Mouse (Mus musculus) cerebral cortex, adult 2 months (tissue): Measurements from ENCODE around the gene Ccdc6.

Experiments used
- WGBS: fragments of 180-500 bp; shearing (Covaris S2); methylation state at CpG from one replicate; pipeline ENCODE4 v1.1.7; 2018; 5-methylcytosine and 5-hydroxymethylcytosine counted together

The Ccdc6 gene

DNA sequence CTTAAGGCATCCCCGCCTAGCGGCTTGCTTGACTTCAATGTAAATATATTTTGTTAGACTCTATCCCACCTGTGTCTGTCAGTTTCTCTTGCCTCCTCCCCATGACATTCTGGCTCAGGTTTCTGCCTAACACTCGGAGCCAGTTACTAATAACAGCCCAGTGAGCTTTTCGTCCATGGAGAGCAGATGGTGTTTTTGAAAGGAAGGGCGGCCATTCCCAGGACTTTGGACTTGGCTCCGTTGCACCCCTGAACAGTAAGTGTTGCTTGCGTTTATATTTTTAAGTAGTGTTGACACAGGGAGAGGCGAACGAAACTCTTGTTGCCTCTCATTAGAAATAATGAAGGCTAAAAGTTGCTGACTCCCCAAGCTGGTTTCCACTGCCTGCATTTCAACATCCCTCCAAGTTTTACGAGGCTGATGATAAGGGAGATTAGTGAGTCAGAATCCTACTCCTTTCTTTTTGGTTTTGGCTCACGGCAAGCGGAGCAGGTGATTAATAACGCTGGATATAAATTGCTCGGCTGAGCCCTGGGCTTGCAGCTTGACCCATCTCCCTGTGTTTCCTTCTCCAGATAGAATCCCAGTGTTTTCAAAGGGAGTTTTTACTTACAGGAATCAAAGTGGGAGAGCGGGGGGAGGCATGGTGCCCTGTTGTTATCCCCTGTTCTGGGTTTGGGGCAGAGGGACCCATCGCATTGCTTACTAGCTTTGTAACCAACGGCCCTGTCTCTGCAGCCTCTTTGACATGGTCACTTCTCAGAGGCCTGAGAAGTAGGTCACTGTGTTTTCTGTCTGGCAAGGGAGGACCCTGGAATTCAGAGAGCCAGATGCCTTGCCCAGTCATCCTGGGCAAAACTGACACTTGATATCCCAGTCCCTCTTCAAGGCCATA is 107.8 kb downstream of the Ccdc6 start, which contains the start of gene Mrln:
Gene Mrln, plus strand, starts transcription at position 160 of the 895 bp plus-strand sequence.
- WGBS = 48% methylated on average over 17 of the region's 17 CpGs

- 86% methylated on average over 9 of the region's 9 CpGs for whole genome bisulfite sequencing
Measured at GRCm38 (mm10) chr10:70211281-70211680, 114.4 kb downstream of the Ccdc6 start.

- WGBS = 82% methylated on average over 5 of the region's 5 CpGs
Measured at GRCm38 (mm10) chr10:70220971-70221370, 124.0 kb downstream of the Ccdc6 start.

- WGBS = 97% methylated on average over 8 of the region's 8 CpGs
Measured at GRCm38 (mm10) chr10:70222231-70222630, 125.3 kb downstream of the Ccdc6 start.

- 90% methylated on average over 6 of the region's 6 CpGs for WGBS
Measured at GRCm38 (mm10) chr10:70224571-70224970, 127.7 kb downstream of the Ccdc6 start.

DNA sequence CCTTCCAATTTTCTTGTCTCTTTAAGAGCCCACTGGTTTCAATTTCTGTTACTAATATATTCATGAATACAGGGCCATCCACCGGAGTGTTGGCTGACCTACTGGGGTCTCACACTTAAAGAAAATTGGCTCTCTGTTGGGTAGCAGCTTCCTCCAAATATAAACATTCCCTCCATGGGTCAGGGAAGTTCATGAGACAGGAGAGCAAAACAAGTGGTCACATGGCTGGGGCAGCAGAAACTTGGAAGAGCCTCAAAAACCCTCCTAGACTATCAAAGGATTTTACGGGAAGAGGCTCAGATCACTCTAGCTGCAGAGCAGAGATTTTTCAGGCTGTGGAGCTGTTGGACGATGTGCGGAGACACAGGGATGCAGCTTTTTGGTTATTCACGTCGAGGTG is 128.8 kb downstream of the Ccdc6 start:
- 71% methylated on average over 6 of the region's 6 CpGs for WGBS

DNA sequence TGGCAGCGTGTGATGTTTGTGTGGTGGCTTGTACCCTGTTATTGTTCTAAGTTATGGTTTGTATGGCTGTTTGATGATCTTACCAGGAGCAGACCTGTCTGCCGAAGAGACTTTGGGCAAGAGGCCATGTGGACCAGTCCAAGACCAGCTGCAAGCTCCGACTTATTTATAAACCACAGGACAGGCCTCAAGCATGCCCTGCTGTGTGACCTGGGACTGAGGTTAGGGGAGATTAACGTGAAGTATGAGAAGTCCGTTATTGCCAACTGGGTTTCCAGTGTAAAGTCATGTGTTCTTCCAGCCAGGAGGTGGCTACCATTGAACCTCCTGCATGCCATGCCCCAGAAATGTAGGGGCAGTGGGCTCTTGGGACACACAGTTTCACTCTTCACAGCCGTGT is 133.4 kb downstream of the Ccdc6 start:
- WGBS = 77% methylated on average over 6 of the region's 6 CpGs

GRCm38 (mm10) chr10:70237936-70238335 is 141.0 kb downstream of the Ccdc6 start:
- 68% methylated on average over 2 of the region's 2 CpGs for WGBS
